Mouse (Mus musculus): Measurements from ENCODE around the gene Fam234a.

GRCm38 (mm10) chr17:26237667-26238066 lies 6.4 kb downstream of the Fam234a start:
- no peak for TF ChIP-seq CTCF (IDR thresholded peaks at IDR 0.05; ENCODE audit: low read depth)
- TF ChIP-seq EP300 (IDR thresholded peaks at IDR 0.05; ENCODE audit: low read depth) = no peak
